Mouse (Mus musculus): ENCODE data around the gene Cpt1b.

Cpt1b gene

GRCm38 (mm10) chr15:89379429-89379828, 46.2 kb downstream of the Cpt1b start:
- DNase-seq (ENCODE audit: low spot score in 2 of 2): no peak

DNA sequence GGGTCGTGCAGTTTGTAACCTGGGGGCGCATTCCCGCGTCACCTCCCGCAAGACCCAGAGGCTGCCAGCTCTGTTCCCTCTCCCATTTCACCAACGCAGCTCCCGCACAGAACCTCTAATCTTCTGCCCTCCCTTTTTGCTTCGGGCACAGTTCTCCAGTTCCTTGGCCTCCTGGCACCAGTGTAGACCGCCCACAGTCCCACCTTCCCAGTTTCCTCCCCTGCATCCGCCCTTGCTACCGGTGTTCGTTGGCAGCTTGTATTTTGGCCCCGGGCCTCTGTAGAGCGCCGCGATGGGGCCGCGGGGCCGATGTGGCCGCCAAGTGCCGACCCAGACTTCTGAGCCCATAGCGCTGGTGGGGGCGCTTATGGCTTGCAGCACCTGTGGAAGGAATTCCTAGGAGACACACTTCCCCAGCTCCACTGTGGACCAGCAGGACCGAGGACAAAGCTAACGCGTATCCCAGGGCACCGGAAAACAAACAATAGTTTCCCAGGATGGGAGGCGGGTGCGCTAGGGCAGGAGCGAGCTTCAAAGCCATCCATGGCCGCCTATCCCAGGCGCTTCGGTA, 46.7 kb downstream of the Cpt1b start, which contains the start of gene Odf3b:
Gene Odf3b (minus strand): TSS at position 452 of the 571 bp plus-strand sequence.
- DNase-seq (ENCODE audit: low spot score in 2 of 2): no peak

DNA sequence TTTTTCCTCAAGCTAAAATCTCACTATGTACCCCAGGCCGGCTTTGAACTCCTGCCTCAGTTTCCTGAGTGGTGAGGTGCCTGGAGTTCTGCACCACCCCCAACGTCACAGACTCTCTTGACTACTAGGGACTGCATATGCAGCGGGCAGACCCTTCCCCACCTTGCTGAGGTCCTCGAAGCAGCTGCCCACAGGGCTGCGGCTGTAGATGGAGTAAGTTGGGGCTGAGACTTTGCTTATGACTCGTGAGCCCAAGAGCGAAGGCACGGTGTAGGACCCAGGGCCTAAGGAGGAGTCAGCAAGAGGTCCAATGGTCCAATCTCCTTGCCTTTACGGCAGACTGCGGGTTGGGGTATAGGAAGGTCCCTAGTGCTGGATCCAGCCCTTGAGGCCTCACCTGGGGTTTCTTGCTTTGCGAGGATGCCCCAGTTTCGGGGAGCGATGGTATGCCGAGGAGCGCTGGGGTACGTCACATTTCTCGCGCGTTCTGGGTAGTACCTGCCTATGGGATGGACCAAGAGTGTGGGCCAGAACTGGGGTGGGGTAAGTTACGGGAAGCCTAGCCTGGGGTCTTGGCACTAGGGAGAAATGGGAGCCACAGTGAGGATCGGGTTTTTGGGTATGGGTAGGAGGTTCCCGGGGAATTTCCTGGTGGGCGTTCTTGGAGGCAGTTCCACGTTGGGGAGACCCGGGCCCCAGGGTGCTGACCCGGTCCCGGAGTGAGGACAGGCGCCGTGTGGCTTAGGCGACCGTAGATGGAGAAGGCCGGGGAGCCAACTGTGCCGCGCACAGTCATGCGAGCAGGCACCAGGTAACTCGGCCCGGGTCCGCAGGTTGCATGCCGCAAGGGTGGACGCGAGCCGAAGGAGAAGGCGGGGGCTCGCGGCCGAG, 47.5 kb downstream of the Cpt1b start:
- no peak for DNase-seq (ENCODE audit: low spot score in 2 of 2)

DNA sequence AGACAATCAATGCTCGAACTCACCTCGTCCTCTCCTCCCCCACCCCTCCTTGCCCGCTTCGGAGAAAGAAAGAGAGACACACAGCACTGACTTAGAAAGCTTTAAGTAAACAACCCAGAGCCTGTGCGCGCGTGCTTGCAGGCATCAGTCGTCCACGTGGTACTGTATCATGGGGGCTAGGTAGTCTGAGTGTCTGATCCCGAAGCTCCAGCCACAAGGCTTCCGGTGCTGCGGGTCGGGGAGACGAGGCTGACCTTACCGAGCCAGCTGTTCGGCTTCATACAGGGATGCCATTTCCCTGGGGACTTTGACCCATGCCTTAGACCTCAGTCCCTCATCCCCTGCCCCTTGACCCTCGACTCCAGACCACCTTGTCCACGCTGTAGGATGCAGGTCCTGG, 48.3 kb downstream of the Cpt1b start:
- DNase-seq (ENCODE audit: low spot score in 2 of 2): no peak

DNA sequence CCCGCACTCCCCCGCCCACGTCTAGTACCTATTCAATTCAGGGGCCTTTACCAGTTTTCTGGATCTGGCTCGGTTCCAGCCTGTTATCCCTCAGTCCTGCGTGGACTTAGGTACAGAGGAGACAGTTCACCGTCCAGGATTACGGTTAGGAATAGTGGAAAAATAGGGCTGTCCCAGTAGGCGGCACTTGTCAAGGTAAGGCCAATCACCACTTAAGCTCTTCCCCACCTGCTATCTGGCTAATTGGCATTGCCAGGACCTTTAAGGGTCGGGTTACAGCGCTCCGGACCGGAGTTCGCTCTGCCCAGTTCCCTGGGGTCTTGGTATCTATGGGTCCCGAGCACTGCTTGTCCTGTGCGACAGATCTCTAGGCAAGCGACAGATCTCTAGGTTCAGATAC, 48.7 kb downstream of the Cpt1b start, which contains the start of gene Tymp:
Gene Tymp (minus strand): TSS at position 83 of the 400 bp plus-strand sequence.
- DNase-seq (ENCODE audit: low spot score in 2 of 2): no peak

DNA sequence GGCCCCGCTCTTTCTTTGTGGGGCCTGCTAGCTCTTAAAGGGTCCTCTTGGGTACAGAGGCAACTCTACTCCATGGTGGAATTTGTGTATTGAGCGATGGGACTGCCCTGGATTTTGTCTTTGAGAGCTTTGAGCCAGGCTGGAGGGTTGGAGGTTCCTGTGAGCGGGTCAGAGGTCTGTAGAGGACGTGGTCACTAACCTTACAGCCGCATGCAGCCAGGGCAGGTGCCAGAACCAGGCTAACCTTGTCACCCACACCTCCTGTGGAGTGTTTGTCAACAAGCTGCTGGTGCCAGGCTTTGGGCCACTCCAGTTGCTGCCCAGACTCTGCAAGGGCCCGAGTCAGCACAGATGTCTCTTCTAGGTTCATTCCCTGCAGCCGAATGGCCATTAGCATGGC, 49.6 kb downstream of the Cpt1b start:
- DNase-seq (ENCODE audit: low spot score in 2 of 2): no peak

- no peak for DNase-seq (ENCODE audit: low spot score in 2 of 2)
Observed at GRCm38 (mm10) chr15:89374801-89375534, 50.7 kb downstream of the Cpt1b start.

DNA sequence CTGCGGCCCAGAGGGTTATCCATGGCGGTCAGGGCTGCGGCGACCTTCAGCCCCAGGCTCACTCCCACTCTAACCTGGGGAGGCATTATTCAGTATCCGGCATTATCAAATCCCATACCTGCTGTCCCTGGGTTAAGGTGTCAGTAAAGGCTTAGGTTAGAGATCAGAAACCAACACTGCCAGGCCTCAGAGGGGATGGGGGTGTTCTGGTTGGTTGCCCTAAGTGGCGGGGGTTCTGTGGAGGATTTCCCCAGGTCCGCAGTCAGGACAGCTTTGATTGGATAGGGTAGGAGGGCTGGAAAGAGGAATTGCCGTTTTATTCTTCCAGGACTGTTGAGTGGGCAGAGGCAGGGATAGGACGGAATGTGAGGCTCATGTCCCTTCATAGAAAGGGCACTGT, 51.3 kb downstream of the Cpt1b start:
- DNase-seq (ENCODE audit: low spot score in 2 of 2): no peak

- DNase-seq (ENCODE audit: low spot score in 2 of 2): peak; percentile 93 to 94
Observed at GRCm38 (mm10) chr15:89373762-89374248, 51.9 kb downstream of the Cpt1b start, which contains the start of gene Sco2. Sco2 (minus strand) TSS chr15:89373846.

DNA sequence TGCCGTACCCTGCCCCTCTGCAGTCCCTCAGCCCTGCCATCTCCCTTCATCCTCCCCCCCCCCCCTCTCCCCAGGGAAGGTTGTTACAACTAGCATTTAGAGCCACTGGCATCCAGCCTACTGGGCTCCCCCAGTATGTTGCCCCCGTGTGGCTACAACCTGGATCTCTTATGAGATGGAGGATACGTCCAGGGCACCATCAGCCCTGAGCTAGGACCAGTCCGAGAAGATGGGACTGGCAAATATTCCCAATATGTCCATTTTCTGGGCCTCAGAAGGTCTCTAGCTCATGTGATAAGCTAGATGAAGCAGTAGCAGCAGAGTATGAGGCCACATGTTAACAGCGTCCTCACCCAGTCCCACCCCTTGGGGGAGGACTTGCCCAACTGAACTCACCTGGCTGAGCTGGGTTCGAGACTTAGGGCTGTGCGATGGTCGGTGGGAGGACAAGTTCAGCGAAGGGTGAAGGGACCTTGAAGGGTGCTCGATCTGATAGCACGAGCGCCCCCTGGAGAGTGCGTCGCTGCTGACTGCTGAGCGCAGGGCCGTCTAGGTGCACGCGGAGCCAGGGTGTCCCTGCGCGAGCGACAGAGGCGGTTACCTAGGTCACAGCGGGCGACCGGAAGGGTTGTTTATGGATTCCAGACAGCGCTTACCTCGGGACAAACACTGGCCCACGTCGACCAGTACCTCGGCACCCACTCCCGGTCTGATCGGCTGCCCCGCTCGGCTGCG, 52.5 kb downstream of the Cpt1b start:
- DNase-seq (ENCODE audit: low spot score in 2 of 2): peak; percentile 78 to 86

DNA sequence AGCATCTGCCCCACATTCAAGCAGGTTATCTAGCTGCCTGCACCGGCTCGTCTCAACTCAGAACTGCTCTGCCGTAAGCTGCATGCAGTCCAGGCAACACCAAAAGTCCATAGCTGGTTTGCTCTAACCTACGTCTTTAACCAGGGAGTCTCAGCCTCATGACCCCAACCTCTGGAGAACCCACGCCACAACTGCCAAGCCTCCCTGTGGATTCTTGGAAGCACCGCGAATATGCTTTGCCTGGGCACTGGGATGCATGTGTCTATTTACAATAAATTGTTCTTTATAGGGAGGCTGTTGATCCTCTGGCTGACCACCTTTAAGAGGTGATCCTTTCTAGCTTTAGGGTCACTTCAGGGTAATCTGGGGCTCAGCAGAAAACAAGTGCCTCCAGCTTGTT, 53.1 kb downstream of the Cpt1b start:
- DNase-seq (ENCODE audit: low spot score in 2 of 2): no peak

DNA sequence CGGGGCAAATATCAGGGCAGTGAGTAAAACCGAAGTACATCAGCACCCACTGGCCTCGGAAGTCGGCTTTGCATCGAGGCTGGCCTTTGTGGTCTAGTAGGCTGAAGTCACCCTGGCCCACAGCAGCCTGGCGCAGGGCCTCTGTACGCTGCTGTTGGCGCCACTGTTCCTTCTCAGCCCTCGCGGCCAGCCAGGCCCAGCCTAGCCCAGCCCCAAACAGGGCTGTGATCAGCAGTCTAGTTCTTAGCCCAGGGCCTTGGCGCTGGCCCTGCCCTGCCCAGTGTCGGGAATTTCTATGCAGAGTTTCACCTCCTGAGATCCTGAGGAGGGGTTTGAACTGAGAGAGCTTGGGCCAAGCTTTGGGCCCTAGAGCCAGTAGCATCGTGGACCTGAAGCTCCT, 53.6 kb downstream of the Cpt1b start:
- no peak for DNase-seq (ENCODE audit: low spot score in 2 of 2)

Measured in frontal cortex, postnatal 36 days (tissue).